Mouse (Mus musculus) heart, adult 18-20 months (tissue): Measurements from ENCODE around the gene Stard8. TPM values are rescaled to one million over a fixed set of nuclear protein-coding genes. Genes with fewer than 3 reads are reported as not detected.
A peak's percentile ranks its signal among the peaks of the same experiment; 100 is the strongest.
"Not testable (repeated sequence)": the region's sequence is repeated elsewhere in the genome, so short reads cannot be mapped to it uniquely, and the experiment has no call there.

Experiments used
- DNase-seq, 2 experiments: peaks; one replicate each; pipeline ENCODE4 v3.0.0; 2021 to 2022; ENCODE audit warnings: mixed read lengths in 1 of 2
- total RNA-seq, 2 experiments: library from RNA; stranded (reverse); gene quantifications; 2 replicates each; pipeline ENCODE4 v1.2.3; 2021

Gene Stard8
- total RNA-seq, 2 experiments from 2014 or later = 28.1 to 30.4 TPM

DNA sequence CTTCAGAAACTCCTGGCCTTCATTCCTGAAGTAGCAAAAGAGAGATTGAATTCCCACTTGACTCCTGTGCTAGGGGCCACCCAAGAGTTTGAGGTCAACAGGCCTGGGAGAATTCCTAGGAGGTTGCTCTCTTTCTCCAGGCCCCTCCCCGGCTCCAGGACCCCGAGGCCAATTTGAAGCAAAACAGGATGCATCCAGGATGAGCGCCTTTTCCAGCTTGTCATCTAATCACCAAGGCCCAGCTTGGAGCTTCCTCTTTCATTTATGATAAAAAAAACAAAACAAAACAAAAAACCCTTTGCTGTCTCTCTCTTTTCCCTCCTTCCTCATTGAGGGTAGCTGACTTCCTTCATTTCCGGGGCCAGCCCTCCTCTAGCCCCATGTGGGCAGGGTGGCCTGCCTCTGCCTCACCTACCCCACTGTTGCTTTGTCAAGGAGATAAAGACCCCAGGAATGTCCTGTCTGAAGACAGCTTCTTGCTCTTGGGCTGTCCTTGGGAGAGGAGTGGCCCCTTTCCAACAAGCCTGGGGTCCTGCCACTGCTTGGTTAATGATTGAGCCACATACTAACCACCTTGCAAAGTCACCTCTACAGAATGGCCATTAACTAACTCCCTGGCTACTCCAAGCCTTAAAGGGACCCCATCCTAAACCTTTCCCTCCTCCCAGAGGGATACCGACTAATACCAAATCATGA lies 43.5 kb downstream of the Stard8 start:
- DNase-seq = peak; percentile 55 to 74

DNA sequence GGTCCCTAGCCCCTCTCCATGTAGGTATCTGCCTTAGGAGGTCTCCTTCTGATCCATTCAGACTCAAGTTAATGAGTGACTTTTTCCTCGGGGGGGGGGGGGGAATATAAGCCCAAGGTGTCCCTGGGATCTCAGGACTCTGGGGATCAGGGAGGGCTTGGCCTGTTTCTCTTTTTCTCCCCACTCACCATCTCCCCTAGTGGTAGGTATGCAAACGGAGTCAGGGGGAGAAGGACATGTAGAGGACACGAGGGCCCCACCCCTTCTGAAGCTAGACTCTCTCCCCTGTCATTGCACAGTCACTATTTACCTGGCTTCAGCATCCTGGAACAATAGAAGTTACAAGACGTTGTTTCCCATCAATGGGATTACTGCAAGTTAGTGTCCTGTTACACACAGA lies 45.1 kb downstream of the Stard8 start:
- no peak for DNase-seq

DNA sequence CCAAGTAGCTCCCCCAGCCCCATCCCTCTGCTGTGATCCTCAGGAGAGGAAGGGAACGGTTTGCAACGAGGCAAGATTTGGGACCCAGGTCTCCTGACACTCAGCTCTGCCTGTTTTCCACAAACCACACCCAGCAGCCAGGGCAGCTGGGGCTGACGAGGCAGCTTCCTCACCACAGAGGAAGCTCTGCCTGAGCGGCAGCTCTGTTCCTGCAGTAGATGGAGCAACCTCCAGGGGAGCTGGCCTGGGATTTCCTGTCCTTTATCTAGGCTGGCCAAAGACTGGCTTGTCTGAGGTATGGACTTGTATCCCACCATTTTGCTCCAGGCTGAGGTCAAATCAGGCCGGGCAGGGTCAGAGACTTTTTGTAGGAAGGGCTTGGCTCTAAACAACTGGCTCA lies 46.2 kb downstream of the Stard8 start:
- DNase-seq = peak; percentile 56 to 82

DNA sequence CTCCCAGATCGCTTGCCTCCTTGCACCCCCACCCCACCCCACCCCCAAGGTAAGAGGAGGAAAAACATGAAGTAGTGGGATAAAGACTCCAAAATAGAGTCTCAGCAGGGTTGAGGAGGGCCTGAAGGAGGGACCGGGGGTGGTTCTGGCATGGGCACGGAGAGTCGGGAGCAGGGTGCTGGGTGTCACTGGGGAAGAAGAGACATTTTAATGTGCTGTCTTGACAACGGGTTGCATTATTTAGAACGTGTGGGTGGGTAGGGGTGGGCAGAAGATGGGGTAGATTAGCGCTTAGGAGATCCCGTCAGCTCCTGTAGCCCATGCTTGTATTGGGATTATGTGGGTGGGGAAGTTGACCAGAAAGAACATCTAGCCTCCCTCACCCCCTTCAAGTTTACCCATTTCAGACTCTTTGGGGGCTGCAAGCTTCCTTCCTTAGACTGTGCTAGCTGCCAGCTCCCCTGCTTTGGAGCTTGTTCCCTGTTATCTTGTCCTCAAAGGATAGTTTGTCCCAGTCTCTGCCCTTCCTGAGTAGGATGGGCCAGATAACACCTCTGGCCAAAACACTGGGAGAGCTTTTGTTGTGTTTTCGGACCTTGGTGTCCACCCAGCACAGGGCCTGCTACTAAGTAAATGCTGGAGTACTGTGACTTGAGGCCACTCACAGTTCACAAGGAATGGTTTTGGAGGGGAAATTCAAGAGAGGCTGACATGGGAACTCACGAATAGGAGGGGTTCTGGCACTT lies 47.9 kb downstream of the Stard8 start:
- DNase-seq = peak; percentile 41 to 57

DNA sequence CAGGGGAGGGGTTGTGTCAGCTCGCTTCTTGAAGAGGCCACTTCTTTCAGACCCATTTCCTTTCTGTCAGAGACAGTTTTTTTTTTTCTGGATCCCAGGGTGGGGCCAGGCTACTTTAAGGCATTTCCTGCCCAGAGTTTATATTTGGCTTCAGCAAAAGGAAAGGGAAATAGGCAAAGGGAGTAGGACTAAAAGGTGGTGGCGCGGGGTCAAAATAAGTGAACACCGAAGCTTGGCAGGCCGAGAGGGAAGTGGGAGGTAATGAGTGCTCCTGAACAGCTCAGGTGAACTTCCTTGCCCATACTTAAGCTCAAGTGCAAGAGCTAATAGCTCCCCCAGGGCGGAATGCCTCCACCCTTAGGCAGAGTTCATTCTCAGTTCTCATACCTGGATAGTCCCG lies 49.2 kb downstream of the Stard8 start:
- DNase-seq = peak; percentile 39 to 74

DNA sequence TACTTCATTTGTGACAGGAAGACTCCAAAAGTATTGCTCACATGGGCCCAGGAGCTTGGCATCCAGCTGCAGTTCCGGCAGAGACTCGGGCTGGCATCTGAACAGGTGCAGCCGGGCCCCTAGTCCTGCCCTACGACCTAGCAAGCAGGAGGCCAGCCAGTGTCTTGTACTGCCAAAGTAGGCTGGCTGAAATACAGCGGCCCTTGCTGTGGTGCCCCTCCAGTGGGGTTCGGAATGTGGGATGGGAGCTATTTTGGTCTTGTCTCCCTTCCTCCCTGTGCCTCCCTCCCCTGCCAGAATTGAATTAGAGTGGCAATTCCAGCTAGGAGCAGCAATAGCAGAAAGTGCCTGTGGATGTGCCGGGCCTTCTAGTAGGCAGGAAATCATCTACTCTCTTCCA lies 51.5 kb downstream of the Stard8 start:
- peak; percentile 49 to 74 for DNase-seq

DNA sequence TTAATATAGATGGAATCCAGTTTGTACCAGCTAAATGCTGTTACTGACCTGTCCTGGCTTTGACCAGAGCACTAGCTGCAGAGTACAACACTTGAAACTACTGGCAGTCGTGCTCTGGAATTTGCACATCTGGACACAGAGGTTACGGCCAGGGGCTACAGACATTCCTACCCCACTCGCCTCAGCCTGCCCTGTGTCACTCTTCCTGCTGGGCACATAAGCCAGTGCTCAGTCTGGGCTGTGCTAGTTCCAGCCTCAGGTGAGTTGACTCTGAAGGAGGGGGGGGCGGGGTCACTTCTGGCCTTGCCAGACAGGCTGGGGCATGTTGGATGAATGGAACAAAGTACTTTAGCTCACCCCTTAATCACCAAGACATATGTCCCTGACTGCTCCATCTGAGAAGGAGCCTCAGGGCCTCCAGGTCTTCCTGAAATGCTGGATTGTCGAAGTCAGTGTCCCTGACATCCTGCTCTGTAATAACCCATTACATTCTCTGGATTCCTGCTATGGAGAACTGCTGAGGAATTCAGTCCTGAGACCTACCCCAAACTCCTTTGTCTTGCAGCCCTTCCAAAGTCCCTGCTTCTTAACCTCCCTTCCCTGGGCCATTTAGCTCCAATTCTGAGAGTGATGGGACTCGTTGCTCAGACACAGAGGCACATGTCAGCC lies 54.9 kb downstream of the Stard8 start:
- no peak for DNase-seq

DNA sequence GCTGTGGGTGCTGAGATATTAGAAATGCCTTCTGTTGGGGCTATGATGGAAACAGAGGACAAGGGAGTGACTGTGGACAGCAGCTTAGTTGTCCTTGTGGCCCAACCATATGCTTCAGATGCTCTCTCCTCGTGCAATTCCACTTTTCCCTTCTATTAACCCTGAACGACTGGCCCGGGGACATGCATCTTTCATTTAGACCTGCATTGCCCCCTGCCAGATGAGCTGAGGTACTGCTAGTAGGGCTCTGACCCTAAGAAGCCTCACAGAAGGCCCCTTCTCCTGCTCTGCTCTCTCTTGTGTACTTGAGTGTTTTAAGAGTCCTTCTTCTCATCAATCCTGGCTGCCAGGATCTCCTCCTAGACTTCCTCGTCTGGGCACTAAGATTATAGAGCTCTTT lies 56.1 kb downstream of the Stard8 start:
- DNase-seq = no peak

DNA sequence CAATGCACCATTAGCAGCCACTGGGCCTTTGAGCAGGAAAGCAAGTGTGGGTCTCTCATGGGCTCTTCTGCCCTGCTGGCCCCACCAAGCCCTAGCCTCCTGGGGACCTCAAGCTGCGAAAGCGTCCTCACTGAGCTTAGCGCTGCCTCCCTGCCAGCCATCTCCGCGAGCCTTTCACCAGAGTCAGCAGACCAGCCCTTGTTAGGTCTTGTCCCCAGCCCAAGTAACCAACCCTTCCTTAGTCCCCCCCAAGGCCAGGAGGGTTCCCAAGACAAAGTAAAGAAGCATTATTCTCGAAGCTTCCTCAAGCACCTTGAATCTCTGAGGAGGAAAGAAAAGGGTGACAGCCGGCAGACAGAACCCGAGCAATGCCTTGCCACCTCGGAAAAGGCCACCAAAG lies 62.5 kb downstream of the Stard8 start:
- no peak for DNase-seq

DNA sequence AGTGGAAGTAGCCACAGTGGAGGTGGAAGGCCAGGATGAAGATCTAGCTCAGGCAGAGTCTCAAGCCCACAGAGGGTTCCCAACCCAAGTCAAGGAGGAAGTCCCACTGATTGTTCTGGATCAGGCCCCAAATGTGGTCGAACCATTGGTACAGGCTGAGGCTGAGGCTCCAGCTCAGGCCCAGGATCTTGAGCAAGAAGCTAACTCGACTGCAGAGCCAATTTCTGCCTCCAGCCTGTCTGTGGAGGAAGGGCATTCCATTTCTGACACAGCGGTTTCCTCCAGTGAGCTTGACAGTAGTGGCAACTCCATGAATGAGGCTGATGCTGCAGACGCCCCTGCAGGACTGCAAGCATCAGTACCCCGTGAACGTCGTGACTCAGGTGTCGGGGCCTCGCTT lies 63.5 kb downstream of the Stard8 start:
- no peak for DNase-seq

DNA sequence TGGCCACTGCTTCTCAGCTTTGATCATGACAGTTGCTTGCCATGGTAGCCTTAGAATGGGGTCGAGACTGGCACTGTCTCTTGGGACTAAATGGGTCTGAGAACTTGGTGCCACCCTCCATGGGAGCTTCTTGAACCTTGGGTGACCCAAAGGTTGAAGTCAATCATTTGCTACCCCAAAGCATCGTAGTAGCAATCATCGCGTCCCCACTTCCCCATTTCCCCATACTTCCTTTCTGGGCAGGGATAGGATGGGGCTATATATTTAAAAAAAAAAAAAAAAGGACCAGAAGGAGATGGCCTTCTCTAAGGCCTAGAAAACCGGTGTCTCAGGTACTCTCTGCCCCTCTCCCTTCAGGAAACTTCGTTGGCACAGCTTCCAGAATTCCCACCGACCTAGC lies 64.2 kb downstream of the Stard8 start:
- DNase-seq = no peak

DNA sequence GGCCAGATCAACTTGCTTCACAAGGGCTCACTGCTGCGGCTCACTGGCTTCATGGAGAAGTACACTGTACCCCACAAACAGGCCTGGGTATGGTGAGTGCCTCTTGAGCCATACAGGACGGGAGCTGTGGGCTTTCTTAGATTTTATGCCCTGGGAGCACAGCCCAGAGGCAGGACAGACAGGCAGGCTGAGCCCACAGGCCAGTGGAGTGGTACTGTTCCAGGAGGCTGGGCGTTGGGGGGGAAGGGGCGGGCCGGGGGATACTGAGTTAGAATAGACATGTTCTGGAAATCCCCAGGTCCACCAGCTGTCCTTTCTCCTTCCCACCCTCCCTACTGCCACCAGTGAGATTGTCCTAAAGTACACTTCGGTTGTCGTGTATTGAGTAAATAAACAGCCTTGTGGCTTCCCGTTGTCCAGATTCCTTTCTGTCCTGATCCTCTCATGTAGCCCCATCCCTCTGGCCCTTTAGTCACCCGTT lies 64.7 kb downstream of the Stard8 start:
- DNase-seq = no peak

DNA sequence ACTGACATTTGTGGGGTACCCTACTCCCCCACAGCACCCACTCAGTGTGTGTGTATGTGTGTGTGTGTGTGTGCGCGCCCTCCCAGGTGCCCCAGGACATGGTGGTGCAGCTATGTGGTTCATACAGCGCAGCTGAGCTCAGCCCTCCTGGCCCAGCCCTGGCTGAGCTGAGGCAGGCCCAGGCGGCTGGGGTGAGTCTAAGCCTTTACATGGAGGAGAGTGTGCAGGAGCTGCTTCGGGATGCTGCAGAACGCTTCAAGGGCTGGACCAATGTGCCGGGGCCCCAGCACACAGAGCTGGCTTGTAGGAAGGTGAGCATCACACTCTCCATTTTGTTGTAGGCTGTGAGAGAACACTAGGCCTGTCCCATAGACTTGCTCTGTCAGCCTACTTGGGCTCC lies 68.1 kb downstream of the Stard8 start:
- no peak for DNase-seq

DNA sequence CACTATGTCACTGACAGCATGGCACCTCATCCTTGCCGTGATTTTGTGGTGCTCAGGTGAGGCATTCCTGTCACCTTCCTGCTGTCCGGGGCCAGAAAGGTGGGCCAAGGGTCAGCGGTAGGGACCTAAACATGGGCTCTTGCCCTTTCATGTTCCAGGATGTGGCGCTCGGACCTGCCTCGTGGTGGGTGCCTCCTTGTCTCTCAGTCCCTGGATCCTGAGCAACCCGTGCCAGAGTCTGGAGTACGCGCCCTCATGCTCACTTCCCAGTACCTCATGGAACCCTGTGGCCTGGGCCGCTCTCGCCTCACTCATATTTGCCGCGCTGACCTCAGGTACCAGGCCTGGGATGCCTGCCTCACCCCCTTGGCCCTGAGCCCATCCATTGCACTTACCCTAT lies 69.5 kb downstream of the Stard8 start:
- DNase-seq = no peak

DNA sequence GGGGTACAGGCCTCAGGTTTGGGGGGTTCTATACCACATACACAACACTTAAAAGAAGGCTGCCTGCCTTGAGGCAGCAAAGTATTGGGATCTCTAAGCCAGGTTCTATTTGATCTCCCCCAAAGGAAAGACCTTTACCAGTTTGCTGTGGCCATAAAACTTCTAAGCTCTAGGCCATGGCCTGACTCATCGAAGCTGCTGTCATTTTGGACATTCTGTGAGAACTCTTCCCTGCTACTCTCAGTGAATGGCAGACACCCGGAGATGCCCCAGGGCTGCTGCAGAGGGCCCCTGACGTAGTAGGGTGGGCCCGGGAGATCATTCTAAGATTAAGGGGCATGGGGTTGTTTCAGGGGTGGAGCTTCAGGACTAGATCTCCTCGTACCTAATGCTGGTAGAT lies 72.1 kb downstream of the Stard8 start:
- no peak for DNase-seq

DNA sequence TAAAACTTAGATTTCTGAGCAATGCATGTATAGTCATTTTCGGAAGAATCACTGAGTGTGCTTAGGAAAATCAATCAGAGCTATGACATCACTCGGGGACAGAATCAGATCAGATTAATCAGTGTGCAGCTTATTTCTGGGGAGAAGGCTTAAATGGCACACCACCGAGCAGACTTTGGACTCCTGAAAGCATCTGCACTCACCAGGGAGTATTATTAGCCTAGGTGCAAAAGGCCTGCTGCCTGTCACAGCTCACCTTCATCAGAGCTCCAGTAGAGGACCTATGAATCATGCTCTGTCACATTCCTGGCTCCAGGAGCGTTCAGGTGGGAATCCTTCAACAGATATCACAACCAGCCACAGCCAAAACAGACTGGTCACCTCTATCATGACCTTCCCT lies 73.4 kb downstream of the Stard8 start:
- no peak for DNase-seq

DNA sequence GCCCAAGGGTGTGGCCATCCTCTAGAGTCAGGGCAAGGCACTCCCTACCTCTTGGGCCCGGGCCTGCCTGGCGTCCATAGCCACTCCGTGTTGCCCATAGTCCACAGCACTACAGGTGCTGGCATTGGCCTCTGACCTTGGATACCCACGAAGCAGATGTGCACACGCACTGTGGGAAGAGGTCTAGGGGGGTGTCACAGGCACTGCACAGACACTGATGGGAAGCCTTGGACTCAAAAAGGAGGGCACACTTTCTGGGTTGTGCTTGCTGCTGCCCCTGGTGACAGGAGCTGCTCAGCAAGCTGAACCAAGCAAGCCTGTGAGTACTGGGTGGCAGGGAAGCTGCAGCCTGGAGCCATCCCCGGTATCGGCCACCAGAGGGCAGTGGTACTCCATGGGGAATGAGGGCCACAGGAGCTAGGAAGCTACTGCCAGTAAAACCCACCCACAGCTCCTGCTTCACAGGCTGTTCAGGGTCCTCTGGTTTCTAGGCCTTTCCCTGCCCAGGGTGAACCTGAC lies 75.4 kb downstream of the Stard8 start:
- not testable (repeated sequence) for DNase-seq

DNA sequence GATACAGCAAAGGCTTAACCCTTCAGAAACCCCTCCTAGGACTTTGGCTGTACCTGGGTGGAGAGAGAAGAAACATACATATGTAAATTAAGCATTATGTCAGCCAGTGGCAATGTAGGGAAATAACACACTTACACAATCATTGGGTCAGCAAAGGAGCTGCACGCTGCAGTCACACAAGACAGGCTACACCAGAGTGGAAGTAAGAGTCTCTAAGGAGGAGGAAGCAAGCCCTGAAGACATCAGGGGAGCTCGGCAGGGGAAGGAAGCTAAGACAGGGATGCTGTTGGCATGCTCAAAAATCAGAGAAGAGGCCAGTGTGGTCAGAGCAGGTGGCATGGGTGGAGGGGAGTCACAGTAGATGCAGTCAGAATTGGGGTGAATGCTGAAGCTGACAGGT lies 89.7 kb downstream of the Stard8 start:
- no peak for DNase-seq

DNA sequence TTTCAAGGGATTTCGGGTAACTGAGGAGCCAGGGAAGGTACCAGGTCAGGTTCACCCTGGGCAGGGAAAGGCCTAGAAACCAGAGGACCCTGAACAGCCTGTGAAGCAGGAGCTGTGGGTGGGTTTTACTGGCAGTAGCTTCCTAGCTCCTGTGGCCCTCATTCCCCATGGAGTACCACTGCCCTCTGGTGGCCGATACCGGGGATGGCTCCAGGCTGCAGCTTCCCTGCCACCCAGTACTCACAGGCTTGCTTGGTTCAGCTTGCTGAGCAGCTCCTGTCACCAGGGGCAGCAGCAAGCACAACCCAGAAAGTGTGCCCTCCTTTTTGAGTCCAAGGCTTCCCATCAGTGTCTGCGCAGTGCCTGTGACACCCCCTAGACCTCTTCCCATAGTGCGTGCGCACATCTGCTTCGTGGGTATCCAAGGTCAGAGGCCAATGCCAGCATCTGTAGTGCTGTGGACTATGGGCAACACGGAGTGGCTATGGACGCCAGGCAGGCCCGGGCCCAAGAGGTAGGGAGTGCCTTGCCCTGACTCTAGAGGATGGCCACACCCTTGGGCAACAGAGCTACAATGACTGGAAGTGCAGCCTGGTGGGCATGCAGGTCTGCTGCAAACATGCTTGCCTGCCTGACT lies 108.2 kb downstream of the Stard8 start:
- not testable (repeated sequence) for DNase-seq

DNA sequence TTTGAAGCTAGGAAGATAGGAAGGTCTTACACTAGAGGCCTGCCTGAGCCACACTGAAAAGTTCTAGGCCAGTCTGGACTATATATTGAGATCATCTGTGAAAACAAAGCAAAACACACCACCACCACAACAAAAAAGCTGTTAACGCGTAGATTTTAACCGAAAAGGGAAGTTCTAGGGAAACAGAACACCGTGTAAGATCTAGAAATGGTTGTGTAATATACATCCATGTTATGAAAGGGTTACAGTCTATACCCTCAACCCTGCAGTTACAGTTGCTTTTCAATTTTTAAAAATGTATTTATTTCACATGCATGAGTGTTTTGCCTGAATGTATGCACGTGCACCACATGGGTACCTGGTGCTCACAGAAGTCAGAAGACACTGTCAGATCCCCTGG lies 116.5 kb downstream of the Stard8 start:
- no peak for DNase-seq
